Mouse (Mus musculus): ENCODE results near the gene Foxd2.

Gene Foxd2

GRCm38 (mm10) chr4:114912705-114913593, 4.3 kb upstream of the Foxd2 start:
- DNase-seq (ENCODE audit: inconsistent age in 2 of 2, low spot score in 1 of 2), result peak in 1 of 2 experiments; percentile 31

GRCm38 (mm10) chr4:114909602-114910484, 1.2 kb upstream of the Foxd2 start:
- peak; percentile 34 to 72 for DNase-seq (ENCODE audit: inconsistent age in 2 of 2, low spot score in 1 of 2)

- DNase-seq (ENCODE audit: inconsistent age in 2 of 2, low spot score in 1 of 2), result peak; percentile 44 to 83
Observed at GRCm38 (mm10) chr4:114907951-114908828, 483 bp downstream of the Foxd2 start.

GRCm38 (mm10) chr4:114907056-114907917, 1.4 kb downstream of the Foxd2 start:
- peak; percentile 54 to 79 for DNase-seq (ENCODE audit: inconsistent age in 2 of 2, low spot score in 1 of 2)

GRCm38 (mm10) chr4:114905969-114906680, 2.5 kb downstream of the Foxd2 start:
- DNase-seq (ENCODE audit: inconsistent age in 2 of 2, low spot score in 1 of 2), result no peak

GRCm38 (mm10) chr4:114905501-114905900, 3.2 kb downstream of the Foxd2 start:
- DNase-seq (ENCODE audit: inconsistent age in 2 of 2, low spot score in 1 of 2), result no peak

- DNase-seq (ENCODE audit: inconsistent age in 2 of 2, low spot score in 1 of 2), result no peak
Observed at GRCm38 (mm10) chr4:114903422-114903782, 5.3 kb downstream of the Foxd2 start.

- peak in 1 of 2 experiments; percentile 37 for DNase-seq (ENCODE audit: inconsistent age in 2 of 2, low spot score in 1 of 2)
Observed at GRCm38 (mm10) chr4:114902641-114903421, 5.8 kb downstream of the Foxd2 start.

GRCm38 (mm10) chr4:114901643-114902351, 6.9 kb downstream of the Foxd2 start:
- peak in 1 of 2 experiments; percentile 56 for DNase-seq (ENCODE audit: inconsistent age in 2 of 2, low spot score in 1 of 2)

GRCm38 (mm10) chr4:114900866-114901642, 7.6 kb downstream of the Foxd2 start:
- peak in 1 of 2 experiments; percentile 31 for DNase-seq (ENCODE audit: inconsistent age in 2 of 2, low spot score in 1 of 2)

GRCm38 (mm10) chr4:114899885-114900284, 8.8 kb downstream of the Foxd2 start:
- no peak for DNase-seq (ENCODE audit: inconsistent age in 2 of 2, low spot score in 1 of 2)

GRCm38 (mm10) chr4:114897853-114898252, 10.8 kb downstream of the Foxd2 start:
- DNase-seq (ENCODE audit: inconsistent age in 2 of 2, low spot score in 1 of 2), result peak in 1 of 2 experiments; percentile 79

GRCm38 (mm10) chr4:114882232-114882631, 26.4 kb downstream of the Foxd2 start:
- DNase-seq (ENCODE audit: inconsistent age in 2 of 2, low spot score in 1 of 2), result no peak

GRCm38 (mm10) chr4:114876441-114876972, 32.2 kb downstream of the Foxd2 start:
- no peak for DNase-seq (ENCODE audit: inconsistent age in 2 of 2, low spot score in 1 of 2)

GRCm38 (mm10) chr4:114869765-114870490, 38.7 kb downstream of the Foxd2 start:
- DNase-seq (ENCODE audit: inconsistent age in 2 of 2, low spot score in 1 of 2), result peak in 1 of 2 experiments; percentile 33

- DNase-seq (ENCODE audit: inconsistent age in 2 of 2, low spot score in 1 of 2), result no peak
Observed at GRCm38 (mm10) chr4:114863166-114863565, 45.5 kb downstream of the Foxd2 start.

All from adrenal gland, adult (tissue).